Mouse (Mus musculus) hindbrain, postnatal 0 days (tissue): ENCODE data around the gene Hnf1b. TPM values are rescaled to one million over a fixed set of nuclear protein-coding genes. Genes with fewer than 3 reads are reported as not detected.

Experiments used
- ATAC-seq: fragments of 200-750 bp; cut with Nextera tagmentation; 2 replicates; pipeline ENCODE4 v1.8.0; 2017; ENCODE audit warnings: mild to moderate bottlenecking, moderate TSS enrichment, moderate library complexity
- DNase-seq: peaks from one replicate; pipeline ENCODE4 v3.0.0-alpha.2; 2015; ENCODE audit warnings: low spot score
- H3K27ac ChIP-seq: fragments of 300-500 bp; sonication (generic); 2 replicates; pipeline ENCODE4 v1.5.1; 2014; ENCODE audit warnings: mild to moderate bottlenecking
- H3K27me3 ChIP-seq: fragments of 300-500 bp; sonication (generic); 2 replicates; pipeline ENCODE4 v1.6.1; 2014; ENCODE audit warnings: low read length, mixed read lengths; ENCODE audit not compliant: insufficient read depth
- H3K36me3 ChIP-seq: fragments of 300-500 bp; sonication (generic); 2 replicates; pipeline ENCODE4 v1.6.1; 2014; ENCODE audit warnings: low read length, mixed read lengths; ENCODE audit not compliant: insufficient read depth
- H3K4me1 ChIP-seq: fragments of 300-500 bp; sonication (generic); 2 replicates; pipeline ENCODE4 v1.6.1; 2014; ENCODE audit warnings: antibody characterized with exemption, low read length, mixed read lengths; ENCODE audit not compliant: insufficient read depth
- H3K4me2 ChIP-seq: fragments of 300-500 bp; sonication (generic); 2 replicates; pipeline ENCODE4 v1.6.1; 2014; ENCODE audit warnings: low read depth, mild to moderate bottlenecking, low read length, moderate library complexity, mixed read lengths
- H3K4me3 ChIP-seq: fragments of 300-500 bp; sonication (generic); 2 replicates; pipeline ENCODE4 v1.5.1; 2014; ENCODE audit warnings: low read length
- H3K9ac ChIP-seq: fragments of 300-500 bp; sonication (generic); replicated peaks from 2 replicates; pipeline ENCODE4 v1.6.1; 2014; ENCODE audit warnings: mild to moderate bottlenecking, low read length, moderate library complexity, mixed read lengths
- H3K9me3 ChIP-seq: fragments of 300-500 bp; sonication (generic); 2 replicates; pipeline ENCODE4 v1.6.1; 2016; ENCODE audit warnings: low read length, mixed read lengths
- CTCF ChIP-seq: IDR thresholded peaks from 2 replicates; pipeline ENCODE4 v1.5.1; 2016; ENCODE audit warnings: antibody characterized with exemption, control low read depth, low read depth
- WGBS: fragments of 180-500 bp; shearing (Covaris S2); extraction: QIAGEN DNeasy Blood & Tissue Kit; methylation state at CpG from one replicate; pipeline ENCODE4 v1.1.7; 2014; 5-methylcytosine and 5-hydroxymethylcytosine counted together
- polyA plus RNA-seq: library from polyadenylated mRNA; unstranded; fragments of >200 nt; fragmentation: Nextera tagmentation; extraction: Ambion mirVana; gene quantifications from 2 replicates; pipeline ENCODE4 v1.2.1, GENCODE M21; 2015
- total RNA-seq: library from RNA; depleted of rRNA; stranded (reverse); fragments of >200 nt; gene quantifications from 2 replicates; pipeline ENCODE4 v1.2.3, GENCODE M21; 2014

Gene Hnf1b
- total and polyA plus RNA-seq, 2 experiments from 2014 or later: 0.30 TPM; not detected in 1

GRCm38 (mm10) chr11:83869147-83869546, 19.3 kb downstream of the Hnf1b start:
- TF ChIP-seq CTCF: no peak
- no peaks in the 10 kb centered on the region for H3K4me1 ChIP-seq
- H3K4me3 ChIP-seq: no peak overlapping the region
- no peak overlapping the region for H3K27ac ChIP-seq
- ATAC-seq (no peak), DNase-seq (no peak)
- no peaks in the 10 kb centered on the region for H3K36me3 ChIP-seq
- WGBS: 42% methylated on average over 1 of the region's 1 CpGs
- H3K9ac ChIP-seq: no peak overlapping the region
- H3K9me3 ChIP-seq: no peaks in the 10 kb centered on the region
- no peak overlapping the region for H3K4me2 ChIP-seq
- 0 out of 2 replicates have a peak, but pooled peaks cover 6% of the 10 kb centered on the region for H3K27me3 ChIP-seq

- Histone ChIP-seq H3K27me3 (0 out of 2 replicates have a peak, but pooled peaks cover 6% of the 10 kb centered on the region), H3K4me3 (no peak overlapping the region), H3K4me1 (no peaks in the 10 kb centered on the region), H3K9ac (no peak overlapping the region), H3K27ac (no peak overlapping the region), H3K36me3 (no peaks in the 10 kb centered on the region), H3K9me3 (no peaks in the 10 kb centered on the region), H3K4me2 (no peak overlapping the region)
- WGBS: 59% methylated on average over 3 of the region's 3 CpGs
- ATAC-seq: no peak
- DNase-seq: no peak
- no peak for TF ChIP-seq CTCF
Measured at GRCm38 (mm10) chr11:83869686-83870085, 19.8 kb downstream of the Hnf1b start.

- no peak for TF ChIP-seq CTCF
- Histone ChIP-seq H3K4me2 (no peak overlapping the region), H3K27me3 (no peaks in the 10 kb centered on the region), H3K4me1 (no peaks in the 10 kb centered on the region), H3K36me3 (no peaks in the 10 kb centered on the region), H3K9me3 (no peaks in the 10 kb centered on the region), H3K9ac (no peak overlapping the region), H3K27ac (no peak overlapping the region), H3K4me3 (no peak overlapping the region)
- DNase-seq (no peak), ATAC-seq (no peak)
- WGBS: 81% methylated on average over 9 of the region's 9 CpGs
Measured at GRCm38 (mm10) chr11:83871780-83872554, 22.1 kb downstream of the Hnf1b start.

GRCm38 (mm10) chr11:83873509-83873908, 23.6 kb downstream of the Hnf1b start:
- H3K4me3 ChIP-seq: no peak overlapping the region
- no peaks in the 10 kb centered on the region for H3K27me3 ChIP-seq
- 82% methylated on average over 9 of the region's 9 CpGs for WGBS
- no peak overlapping the region for H3K4me2 ChIP-seq
- H3K36me3 ChIP-seq: no peaks in the 10 kb centered on the region
- no peaks in the 10 kb centered on the region for H3K9me3 ChIP-seq
- no peaks in the 10 kb centered on the region for H3K4me1 ChIP-seq
- H3K27ac ChIP-seq: no peak overlapping the region
- no peak for TF ChIP-seq CTCF
- no peak for ATAC-seq
- no peak overlapping the region for H3K9ac ChIP-seq
- no peak for DNase-seq

GRCm38 (mm10) chr11:83876630-83877029, 26.8 kb downstream of the Hnf1b start:
- 96% methylated on average over 7 of the region's 7 CpGs for WGBS
- H3K36me3 ChIP-seq: no peaks in the 10 kb centered on the region
- no peaks in the 10 kb centered on the region for H3K4me1 ChIP-seq
- no peak overlapping the region for H3K4me3 ChIP-seq
- no peaks in the 10 kb centered on the region for H3K9me3 ChIP-seq
- H3K27ac ChIP-seq: no peak overlapping the region
- ATAC-seq: no peak
- no peak for TF ChIP-seq CTCF
- H3K9ac ChIP-seq: no peak overlapping the region
- no peaks in the 10 kb centered on the region for H3K27me3 ChIP-seq
- no peak overlapping the region for H3K4me2 ChIP-seq
- DNase-seq: no peak

GRCm38 (mm10) chr11:83877765-83878164, 27.9 kb downstream of the Hnf1b start:
- WGBS: 75% methylated on average over 8 of the region's 8 CpGs
- TF ChIP-seq CTCF: no peak
- no peak overlapping the region for H3K4me2 ChIP-seq
- H3K4me3 ChIP-seq: no peak overlapping the region
- ATAC-seq (no peak), DNase-seq (no peak)
- H3K27ac ChIP-seq: no peak overlapping the region
- no peaks in the 10 kb centered on the region for H3K4me1 ChIP-seq
- no peak overlapping the region for H3K9ac ChIP-seq
- no peaks in the 10 kb centered on the region for H3K27me3 ChIP-seq
- no peaks in the 10 kb centered on the region for H3K36me3 ChIP-seq
- H3K9me3 ChIP-seq: no peaks in the 10 kb centered on the region

- no peak for TF ChIP-seq CTCF
- no peak for DNase-seq
- ATAC-seq: no peak
- H3K27me3 ChIP-seq: no peaks in the 10 kb centered on the region
- H3K4me3 ChIP-seq: no peak overlapping the region
- no peaks in the 10 kb centered on the region for H3K9me3 ChIP-seq
- no peaks in the 10 kb centered on the region for H3K4me1 ChIP-seq
- H3K9ac ChIP-seq: no peak overlapping the region
- no peaks in the 10 kb centered on the region for H3K36me3 ChIP-seq
- 80% methylated on average over 4 of the region's 4 CpGs for WGBS
- no peak overlapping the region for H3K27ac ChIP-seq
- no peak overlapping the region for H3K4me2 ChIP-seq
Measured at GRCm38 (mm10) chr11:83878417-83878952, 28.6 kb downstream of the Hnf1b start.
